Mouse (Mus musculus) limb, embryonic 15.5 days (tissue): ENCODE data around the gene St6gal1. TPM values are rescaled to one million over a fixed set of nuclear protein-coding genes. Genes with fewer than 3 reads are reported as not detected.

ENCODE experiments used
- ATAC-seq: fragments of 200-750 bp; cut with Nextera tagmentation; 2 replicates; pipeline ENCODE4 v1.8.0; 2017; ENCODE audit warnings: low read depth, moderate TSS enrichment; ENCODE audit not compliant: insufficient number of reproducible peaks, low FRiP score, low TSS enrichment
- H3K27ac ChIP-seq: fragments of 300-500 bp; sonication (generic); 2 replicates; pipeline ENCODE4 v1.5.1; 2015; ENCODE audit warnings: moderate library complexity, mild to moderate bottlenecking, inconsistent platforms
- H3K27me3 ChIP-seq: fragments of 300-500 bp; sonication (generic); 2 replicates; pipeline ENCODE4 v1.6.1; 2015; ENCODE audit warnings: inconsistent platforms
- H3K36me3 ChIP-seq: fragments of 300-500 bp; sonication (generic); 2 replicates; pipeline ENCODE4 v1.6.1; 2015; ENCODE audit warnings: inconsistent platforms
- H3K4me1 ChIP-seq: fragments of 300-500 bp; sonication (generic); 2 replicates; pipeline ENCODE4 v1.6.1; 2015; ENCODE audit warnings: inconsistent platforms
- H3K4me2 ChIP-seq: fragments of 300-500 bp; sonication (generic); 2 replicates; pipeline ENCODE4 v1.6.1; 2015; ENCODE audit warnings: mild to moderate bottlenecking, inconsistent platforms
- H3K4me3 ChIP-seq: fragments of 300-500 bp; sonication (generic); 2 replicates; pipeline ENCODE4 v1.5.1; 2015; ENCODE audit warnings: mild to moderate bottlenecking, inconsistent platforms
- H3K9ac ChIP-seq: fragments of 300-500 bp; sonication (generic); 2 replicates; pipeline ENCODE4 v1.6.1; 2015; ENCODE audit warnings: inconsistent platforms
- H3K9me3 ChIP-seq: fragments of 300-500 bp; sonication (generic); 2 replicates; pipeline ENCODE4 v1.6.1; 2016; ENCODE audit warnings: inconsistent platforms
- WGBS: fragments of 180-500 bp; shearing (Covaris S2); methylation state at CpG from one replicate; pipeline ENCODE4 v1.1.7; 2015; 5-methylcytosine and 5-hydroxymethylcytosine counted together
- polyA plus RNA-seq: library from polyadenylated mRNA; unstranded; fragments of >200 nt; fragmentation: Nextera tagmentation; extraction: Ambion mirVana; gene quantifications from 2 replicates; pipeline ENCODE4 v1.2.1, GENCODE M21; 2015

St6gal1 gene
- polyA plus RNA-seq, 1 experiment from 2014 or later = 13.6 TPM

DNA sequence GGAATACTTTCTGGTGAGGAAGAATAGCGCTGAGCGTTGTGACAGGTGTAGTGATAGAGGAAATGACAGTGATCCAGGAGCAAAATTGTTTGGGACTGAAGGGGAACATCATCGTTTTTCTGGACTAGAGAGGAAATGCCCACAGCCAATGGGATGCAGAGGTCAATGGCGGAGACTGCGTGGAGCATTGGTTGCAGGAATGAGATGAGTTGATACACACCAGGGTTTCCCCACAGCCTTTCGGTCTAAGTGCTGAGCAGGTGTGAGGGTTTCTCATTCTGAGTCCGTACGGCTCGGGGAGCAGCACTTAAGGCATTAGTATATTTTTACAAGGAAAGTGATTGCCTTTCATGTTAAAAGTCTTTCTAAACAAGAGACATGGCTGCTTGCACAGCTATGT lies 88.1 kb downstream of the St6gal1 start:
- Histone ChIP-seq H3K36me3 (no peaks in the 10 kb centered on the region), H3K27ac (no peak overlapping the region), H3K9me3 (no peaks in the 10 kb centered on the region), H3K27me3 (no peaks in the 10 kb centered on the region), H3K4me3 (no peak overlapping the region), H3K9ac (no peak overlapping the region), H3K4me2 (no peak overlapping the region), H3K4me1 (no peaks in the 10 kb centered on the region; the same call in 1 of the 2 replicates)
- 86% methylated on average over 9 of the region's 9 CpGs for WGBS
- no peak for ATAC-seq

DNA sequence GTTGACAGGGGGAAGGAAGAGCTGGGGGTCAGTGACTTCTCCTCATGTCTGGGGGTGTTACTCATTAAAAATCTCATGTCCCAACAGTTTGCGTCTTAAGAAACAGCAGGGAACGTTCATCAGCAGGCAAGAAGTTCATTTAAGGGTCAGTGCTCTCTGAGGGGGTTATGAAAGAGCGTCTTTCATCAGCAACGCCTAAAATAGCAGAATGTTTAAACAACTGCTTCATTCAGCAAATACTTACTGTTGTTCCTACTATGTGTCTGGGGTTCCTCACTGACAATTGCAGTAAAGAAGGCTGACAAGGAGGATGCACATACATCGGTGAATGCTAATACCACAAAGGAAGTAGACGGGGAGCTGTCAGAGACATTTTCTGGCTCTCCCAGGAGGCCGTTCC lies 90.2 kb downstream of the St6gal1 start:
- no peak for ATAC-seq

DNA sequence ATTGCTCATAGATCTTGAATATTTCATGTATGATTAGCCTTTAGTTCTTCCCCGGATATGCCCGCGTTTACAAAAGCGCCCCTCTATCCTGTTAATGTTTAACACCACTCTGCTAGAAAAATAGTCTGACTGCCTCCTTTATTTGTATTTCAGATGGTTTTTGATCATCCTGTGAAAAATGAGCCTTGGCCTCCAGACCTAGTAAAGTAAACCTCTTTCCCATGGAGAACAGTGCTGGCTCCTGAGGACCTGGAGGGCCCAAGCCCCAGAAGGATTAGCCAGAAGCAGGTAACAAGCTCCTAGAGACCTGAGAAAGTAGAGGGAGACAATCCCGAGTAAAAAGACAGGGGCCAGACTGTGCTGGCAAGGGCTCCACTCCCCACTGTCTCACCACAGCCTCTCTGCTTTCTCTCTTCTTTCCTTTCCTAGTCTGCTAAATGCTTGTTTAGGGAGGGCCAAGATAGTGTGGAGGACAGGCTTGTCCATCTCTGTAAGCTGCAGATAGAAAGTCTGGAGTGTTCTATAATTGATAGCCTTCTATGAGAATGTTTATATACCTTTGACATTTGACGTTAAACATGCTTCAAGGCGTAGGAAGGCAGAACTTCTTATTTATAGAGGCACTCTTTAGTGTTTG lies 93.0 kb downstream of the St6gal1 start:
- Histone ChIP-seq H3K27ac (no peak overlapping the region), H3K27me3 (no peaks in the 10 kb centered on the region), H3K36me3 (peaks cover 4% of the 10 kb centered on the region; the same call in 1 of the 2 replicates), H3K4me1 (no peaks in the 10 kb centered on the region), H3K9me3 (no peaks in the 10 kb centered on the region), H3K4me2 (no peak overlapping the region), H3K9ac (no peak overlapping the region), H3K4me3 (no peak overlapping the region)
- ATAC-seq = no peak
- 75% methylated on average over 7 of the region's 7 CpGs for WGBS

More for the DNA sequence above, 90.2 kb downstream of the St6gal1 start:
- Histone ChIP-seq H3K9me3 (no peaks in the 10 kb centered on the region), H3K27ac (no peak overlapping the region), H3K4me1 (no peaks in the 10 kb centered on the region), H3K27me3 (no peaks in the 10 kb centered on the region), H3K36me3 (no peaks in the 10 kb centered on the region), H3K4me2 (no peak overlapping the region), H3K4me3 (no peak overlapping the region), H3K9ac (no peak overlapping the region)
- 57% methylated on average over 7 of the region's 7 CpGs for WGBS

DNA sequence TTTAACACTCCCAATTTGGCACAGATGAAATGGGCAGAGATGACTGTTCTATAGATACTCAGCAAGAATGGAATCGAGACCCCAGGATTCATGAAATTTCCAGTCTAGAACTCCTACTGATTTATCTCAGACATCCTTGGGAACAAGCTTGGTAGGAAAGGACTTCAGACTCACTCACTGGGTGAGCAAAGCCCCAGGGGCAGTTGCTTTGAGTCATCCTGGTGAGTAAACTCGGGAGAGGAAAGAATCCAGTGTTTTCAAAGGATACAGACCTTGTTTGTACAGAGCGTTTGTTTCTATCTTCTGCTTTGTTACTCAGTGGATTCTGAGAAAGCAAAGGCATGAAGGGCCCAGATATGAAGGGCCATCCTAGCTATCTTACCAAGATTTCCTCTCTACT lies 95.5 kb downstream of the St6gal1 start:
- no peak overlapping the region for H3K4me3 ChIP-seq
- WGBS = 88% methylated on average over 3 of the region's 3 CpGs
- H3K4me1 ChIP-seq = peaks cover 9% of the 10 kb centered on the region
- H3K27me3 ChIP-seq = no peaks in the 10 kb centered on the region
- no peak for ATAC-seq
- peaks cover 4% of the 10 kb centered on the region; the same call in 1 of the 2 replicates for H3K36me3 ChIP-seq
- H3K4me2 ChIP-seq = no peak overlapping the region
- H3K27ac ChIP-seq = no peak overlapping the region
- H3K9me3 ChIP-seq = no peaks in the 10 kb centered on the region
- no peak overlapping the region for H3K9ac ChIP-seq

DNA sequence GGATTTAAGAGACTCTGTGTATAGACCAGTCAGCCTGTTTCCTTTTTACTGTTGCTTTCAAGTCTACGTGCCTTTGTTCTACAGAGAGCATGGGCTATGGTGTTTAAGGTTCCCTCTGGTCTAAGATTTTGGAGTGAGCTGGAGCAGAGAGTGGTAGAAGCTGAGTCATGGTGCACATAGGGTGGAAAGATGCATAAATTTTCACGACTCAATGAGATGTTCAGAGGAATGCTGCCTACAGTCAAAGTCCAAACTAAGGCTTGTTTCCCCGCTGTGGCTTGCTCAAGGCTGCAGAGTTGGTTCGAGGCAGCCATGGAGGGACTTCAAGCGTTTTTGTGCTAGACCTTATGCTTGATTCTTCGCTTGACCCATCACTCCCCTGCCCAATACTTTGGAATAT lies 96.0 kb downstream of the St6gal1 start:
- WGBS = 85% methylated on average over 6 of the region's 6 CpGs
- Histone ChIP-seq H3K27me3 (no peaks in the 10 kb centered on the region), H3K4me1 (peaks cover 9% of the 10 kb centered on the region), H3K4me3 (no peak overlapping the region), H3K36me3 (peaks cover 4% of the 10 kb centered on the region; the same call in 1 of the 2 replicates), H3K27ac (no peak overlapping the region), H3K9ac (no peak overlapping the region), H3K9me3 (no peaks in the 10 kb centered on the region), H3K4me2 (no peak overlapping the region)
- no peak for ATAC-seq

DNA sequence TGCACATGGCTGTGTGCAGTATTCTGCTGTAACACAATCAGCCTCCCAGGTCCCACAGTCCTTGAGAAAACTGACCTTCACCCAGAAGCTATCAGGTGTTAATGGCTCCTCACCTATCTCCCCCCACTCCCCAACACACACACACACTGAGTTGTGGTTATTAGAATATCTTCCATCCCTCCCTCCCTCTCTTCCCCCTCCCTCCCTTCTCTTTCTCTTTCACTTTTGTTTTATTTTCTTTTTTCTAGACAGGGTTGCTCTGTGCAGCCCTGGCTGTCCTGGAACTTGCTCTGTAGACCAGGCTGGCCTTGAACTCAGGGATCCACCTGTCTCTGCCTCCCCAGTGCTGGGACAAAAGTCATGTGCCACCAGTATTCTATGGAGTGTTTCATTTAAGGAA lies 97.9 kb downstream of the St6gal1 start:
- H3K4me1 ChIP-seq = peaks cover 12% of the 10 kb centered on the region
- peaks cover 4% of the 10 kb centered on the region; the same call in 1 of the 2 replicates for H3K36me3 ChIP-seq
- H3K27ac ChIP-seq = no peak overlapping the region
- no peak overlapping the region for H3K4me3 ChIP-seq
- no peaks in the 10 kb centered on the region for H3K9me3 ChIP-seq
- H3K27me3 ChIP-seq = no peaks in the 10 kb centered on the region
- H3K9ac ChIP-seq = no peak overlapping the region
- H3K4me2 ChIP-seq = no peak overlapping the region
- ATAC-seq = no peak

DNA sequence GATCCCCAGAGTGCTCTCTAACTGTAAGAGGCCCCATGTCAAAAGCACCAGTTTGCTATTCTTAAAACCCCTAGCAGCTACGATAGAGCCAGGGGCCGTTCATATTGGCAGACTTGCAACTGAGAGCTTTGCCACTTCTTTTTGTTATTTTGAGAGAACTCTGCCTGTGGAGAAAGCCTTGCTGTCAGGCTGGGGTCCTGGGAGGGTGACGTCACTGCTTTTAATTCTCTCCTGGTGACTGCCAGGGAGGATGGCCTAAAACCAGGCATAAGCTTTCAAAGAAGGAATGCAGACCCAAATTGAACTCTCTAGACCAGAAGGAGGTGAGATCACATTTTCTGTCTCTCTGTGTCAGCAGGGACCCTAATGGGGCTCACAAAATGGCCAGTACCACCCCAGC lies 99.4 kb downstream of the St6gal1 start:
- Histone ChIP-seq H3K27me3 (no peaks in the 10 kb centered on the region), H3K27ac (no peak overlapping the region), H3K36me3 (peaks cover 13% of the 10 kb centered on the region; the same call in 1 of the 2 replicates), H3K4me1 (peaks cover 12% of the 10 kb centered on the region), H3K4me3 (no peak overlapping the region), H3K9ac (no peak overlapping the region), H3K9me3 (no peaks in the 10 kb centered on the region), H3K4me2 (no peak overlapping the region)
- ATAC-seq = no peak
- 41% methylated on average over 3 of the region's 3 CpGs for WGBS

DNA sequence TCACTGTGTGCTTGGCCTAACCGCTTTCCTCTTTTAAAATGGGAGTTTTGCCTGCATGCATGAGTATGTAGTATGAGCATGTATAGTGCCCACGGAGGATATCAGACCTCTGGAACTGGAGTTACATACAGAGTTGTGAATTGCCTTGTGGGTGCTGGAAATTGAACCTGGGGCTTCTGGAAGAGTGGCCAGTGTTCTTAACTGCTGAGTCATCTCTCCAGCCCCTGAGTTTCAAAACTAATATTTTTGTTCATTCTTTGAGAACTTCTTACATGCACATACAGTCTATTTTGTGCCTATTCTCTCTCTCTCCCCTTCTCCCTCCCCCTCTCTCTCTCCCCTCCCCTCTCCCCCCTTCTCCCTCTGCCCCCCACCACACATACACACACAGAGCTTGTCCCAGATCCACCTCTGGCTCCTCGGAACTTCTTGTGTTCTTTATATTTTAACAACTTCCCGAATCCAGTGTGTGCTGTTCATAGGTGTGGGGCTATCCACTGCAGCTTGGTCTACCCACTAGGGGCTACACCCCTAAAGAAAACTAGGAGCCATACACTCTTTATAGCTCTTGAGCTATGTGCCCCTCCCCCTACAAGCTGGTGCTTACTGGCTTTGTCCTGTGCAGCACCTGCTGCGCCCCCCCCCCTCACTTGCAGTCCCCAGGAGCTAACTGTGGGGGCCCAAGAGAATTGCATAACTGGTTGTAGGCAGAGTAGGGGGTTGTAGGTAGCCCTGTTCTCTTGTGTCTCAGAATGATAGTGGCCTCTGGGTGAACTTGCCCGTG lies 100.5 kb downstream of the St6gal1 start:
- ATAC-seq = no peak
- Histone ChIP-seq H3K4me3 (no peak overlapping the region), H3K4me1 (peaks cover 12% of the 10 kb centered on the region), H3K9me3 (no peaks in the 10 kb centered on the region), H3K27me3 (no peaks in the 10 kb centered on the region), H3K27ac (no peak overlapping the region), H3K36me3 (peaks cover 17% of the 10 kb centered on the region; the same call in 1 of the 2 replicates), H3K9ac (no peak overlapping the region), H3K4me2 (no peak overlapping the region)
- whole genome bisulfite sequencing = 70% methylated on average over 6 of the region's 6 CpGs

DNA sequence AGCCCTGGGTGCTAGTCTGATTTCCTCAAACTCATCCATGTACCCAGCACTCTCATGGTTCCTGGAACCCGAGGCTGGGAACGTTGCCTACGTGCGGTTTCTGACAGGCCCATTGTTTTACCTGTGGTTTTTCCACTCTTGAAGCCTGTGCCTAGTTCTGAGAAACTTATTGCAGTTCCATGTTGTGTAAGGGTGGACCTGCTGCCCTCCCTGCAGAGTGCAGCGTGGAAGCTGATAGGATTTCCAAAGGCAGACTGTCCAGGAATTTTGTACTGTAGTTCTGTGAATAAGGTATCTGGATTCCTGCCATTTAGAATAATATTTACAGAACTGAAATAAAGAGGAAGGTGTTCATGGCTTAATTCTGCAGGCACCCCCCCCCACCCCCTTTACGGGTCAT lies 102.1 kb downstream of the St6gal1 start:
- WGBS = 80% methylated on average over 6 of the region's 6 CpGs
- H3K4me3 ChIP-seq = no peak overlapping the region
- no peak overlapping the region for H3K4me2 ChIP-seq
- no peak overlapping the region for H3K27ac ChIP-seq
- no peaks in the 10 kb centered on the region for H3K9me3 ChIP-seq
- H3K27me3 ChIP-seq = no peaks in the 10 kb centered on the region
- H3K9ac ChIP-seq = no peak overlapping the region
- ATAC-seq = no peak
- peaks cover 13% of the 10 kb centered on the region; the same call in 1 of the 2 replicates for H3K36me3 ChIP-seq
- peaks cover 12% of the 10 kb centered on the region for H3K4me1 ChIP-seq

DNA sequence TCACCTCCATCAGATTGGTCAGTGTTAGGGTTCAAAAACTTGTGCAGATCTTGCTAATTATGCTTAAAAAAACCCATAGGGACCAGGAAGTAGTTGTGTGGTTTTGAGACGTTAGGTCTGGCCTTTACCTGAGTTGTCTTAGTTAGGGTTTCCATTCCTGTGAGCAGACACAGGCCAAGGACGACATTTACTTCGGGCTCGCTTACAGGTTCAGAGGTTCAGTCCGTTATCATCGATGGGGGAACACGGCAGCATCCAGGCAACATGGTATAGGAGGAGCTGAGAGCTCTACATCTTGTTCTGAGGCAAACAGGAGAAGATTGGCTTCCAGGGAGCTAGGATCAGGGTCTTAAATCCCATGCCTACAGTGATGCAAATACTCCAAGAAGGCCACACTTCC lies 102.7 kb downstream of the St6gal1 start:
- H3K9me3 ChIP-seq = no peaks in the 10 kb centered on the region
- H3K4me2 ChIP-seq = no peak overlapping the region
- H3K4me3 ChIP-seq = no peak overlapping the region
- peaks cover 13% of the 10 kb centered on the region; the same call in 1 of the 2 replicates for H3K36me3 ChIP-seq
- H3K27ac ChIP-seq = no peak overlapping the region
- H3K27me3 ChIP-seq = no peaks in the 10 kb centered on the region
- ATAC-seq = no peak
- H3K4me1 ChIP-seq = peaks cover 12% of the 10 kb centered on the region
- H3K9ac ChIP-seq = no peak overlapping the region
- 90% methylated on average over 7 of the region's 7 CpGs for WGBS

DNA sequence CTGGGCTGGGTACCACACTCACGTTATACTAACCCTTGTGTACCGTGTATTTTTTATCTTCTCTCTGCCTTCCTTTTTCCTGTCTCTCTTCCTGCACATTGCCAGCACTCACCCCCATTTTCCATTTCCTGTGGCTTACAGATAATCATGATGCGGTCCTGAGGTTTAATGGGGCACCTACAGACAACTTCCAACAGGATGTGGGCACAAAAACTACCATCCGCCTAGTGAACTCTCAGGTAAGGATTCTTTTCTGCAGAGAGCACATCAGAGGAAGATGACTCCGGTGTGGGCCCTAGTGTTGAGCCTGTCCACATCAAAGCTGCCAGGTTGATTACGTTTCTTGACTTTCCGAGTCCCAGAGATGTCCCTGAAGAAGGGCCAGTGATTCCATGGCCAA lies 103.7 kb downstream of the St6gal1 start:
- H3K27me3 ChIP-seq = no peaks in the 10 kb centered on the region
- H3K4me2 ChIP-seq = no peak overlapping the region
- no peak overlapping the region for H3K9ac ChIP-seq
- no peaks in the 10 kb centered on the region for H3K9me3 ChIP-seq
- H3K36me3 ChIP-seq = peaks cover 13% of the 10 kb centered on the region; the same call in 1 of the 2 replicates
- H3K27ac ChIP-seq = no peak overlapping the region
- no peak overlapping the region for H3K4me3 ChIP-seq
- no peak for ATAC-seq
- WGBS = 86% methylated on average over 7 of the region's 7 CpGs
- H3K4me1 ChIP-seq = peaks cover 8% of the 10 kb centered on the region

DNA sequence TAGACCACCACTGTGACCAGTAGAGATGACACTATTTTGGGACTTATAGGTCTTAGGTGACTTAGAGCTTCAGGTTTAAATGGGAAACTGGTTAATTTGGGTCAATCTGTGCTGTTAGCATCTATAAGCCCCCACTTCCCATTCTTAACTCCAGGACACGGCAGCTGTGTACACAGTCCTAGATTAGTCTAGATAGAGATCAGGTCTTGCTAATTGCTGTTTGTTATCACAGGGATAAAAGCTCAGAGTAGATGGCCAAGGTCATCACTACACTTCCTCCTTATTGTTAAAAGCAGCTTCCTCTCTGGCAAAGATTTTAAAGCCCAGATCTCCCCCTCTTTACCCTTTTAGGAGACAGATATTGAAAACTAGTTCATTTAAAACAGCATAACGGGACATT lies 107.6 kb downstream of the St6gal1 start:
- no peak overlapping the region for H3K4me3 ChIP-seq
- ATAC-seq = no peak
- 82% methylated on average over 2 of the region's 2 CpGs for WGBS

More for the DNA sequence above, 107.6 kb downstream of the St6gal1 start:
- peaks cover 13% of the 10 kb centered on the region; the same call in 1 of the 2 replicates for H3K36me3 ChIP-seq
- H3K9me3 ChIP-seq = no peaks in the 10 kb centered on the region
- no peak overlapping the region for H3K27ac ChIP-seq
- no peaks in the 10 kb centered on the region for H3K27me3 ChIP-seq
- no peaks in the 10 kb centered on the region for H3K4me1 ChIP-seq
- no peak overlapping the region for H3K4me2 ChIP-seq
- H3K9ac ChIP-seq = no peak overlapping the region
